Mouse (Mus musculus) thymus, postnatal 0 days (tissue): ENCODE data around the gene Flt3l. TPM values are rescaled to one million over a fixed set of nuclear protein-coding genes. Genes with fewer than 3 reads are reported as not detected.

ENCODE experiments used
- microRNA counts: library from miRNA; unstranded; fragments of <30 nt; microRNA quantifications from one replicate; lab custom pipeline; 2015
- microRNA-seq: library from miRNA; unstranded; fragments of <30 nt; microRNA quantifications from one replicate; pipeline ENCODE4, GENCODE M21; 2016; ENCODE audit warnings: borderline number of aligned reads
- polyA plus RNA-seq: library from polyadenylated mRNA; unstranded; fragments of >200 nt; fragmentation: Nextera tagmentation; extraction: Ambion mirVana; gene quantifications from 2 replicates; pipeline ENCODE4 v1.2.1, GENCODE M21; 2015

Flt3l gene
- polyA plus RNA-seq, 1 experiment from 2014 or later: 24.5 TPM

MicroRNAs encoded within 50 kb of the gene (microRNA counts, 519-probe panel; counts per million panel counts)
- 8,513 counts per million, percentile 98 among the panel's probes with 10 or more counts for microRNA mmu-miR-150 (lab: Ali Mortazavi, UCI)

Small RNA genes within 50 kb of the gene (microRNA-seq; reads per million reads assigned to microRNA genes)
- 2,109 reads per million, percentile 78 among the genes with 10 or more reads in this experiment for gene Mir150
- 91.1 reads per million, percentile 44 among the genes with 10 or more reads in this experiment for gene Mir5121
- not detected for gene Mir7055

Other genes with a start within 250 kb of the Flt3l start
- 59.0 and 60.0 TPM in 2 replicates for gene Med25, start 243.7 kb downstream of the Flt3l start, polyA plus RNA-seq
- gene Fuz, start 240.4 kb downstream of the Flt3l start, polyA plus RNA-seq: 13.2 and 13.8 TPM in 2 replicates
- gene Ap2a1, start 206.9 kb downstream of the Flt3l start, polyA plus RNA-seq: 34.5 and 37.5 TPM in 2 replicates
- gene Tsks, start 193.2 kb downstream of the Flt3l start, polyA plus RNA-seq: 0.23 and 0.25 TPM in 2 replicates
- gene Cpt1c, start 161.6 kb downstream of the Flt3l start, polyA plus RNA-seq: 1.2 and 2.0 TPM in 2 replicates
- gene Prmt1, start 149.9 kb downstream of the Flt3l start, polyA plus RNA-seq: 364 and 365 TPM in 2 replicates
- 138 and 145 TPM in 2 replicates for gene Irf3, start 138.8 kb downstream of the Flt3l start, polyA plus RNA-seq
- 66.6 and 68.8 TPM in 2 replicates for gene Bcl2l12, start 137.7 kb downstream of the Flt3l start, polyA plus RNA-seq
- gene Scaf1, start 120.1 kb downstream of the Flt3l start, polyA plus RNA-seq: 19.6 and 20.1 TPM in 2 replicates
- 35.8 and 37.0 TPM in 2 replicates for gene Rras, start 118.5 kb downstream of the Flt3l start, polyA plus RNA-seq
- gene Prr12, start 83.6 kb downstream of the Flt3l start, polyA plus RNA-seq: 7.6 and 9.0 TPM in 2 replicates
- gene Nosip, start 74.0 kb downstream of the Flt3l start, polyA plus RNA-seq: 84.4 and 86.3 TPM in 2 replicates
- gene Prrg2, start 73.8 kb downstream of the Flt3l start, polyA plus RNA-seq: 9.9 and 10.0 TPM in 2 replicates
- 41.4 and 41.8 TPM in 2 replicates for gene Rcn3, start 44.2 kb downstream of the Flt3l start, polyA plus RNA-seq
- gene Fcgrt, start 32.6 kb downstream of the Flt3l start, polyA plus RNA-seq: 42.6 and 47.6 TPM in 2 replicates
- gene Rps11, start 12.0 kb downstream of the Flt3l start, polyA plus RNA-seq: 2,260 and 2,287 TPM in 2 replicates
- gene Rpl13a, start 7.7 kb downstream of the Flt3l start, polyA plus RNA-seq: 2,581 and 2,590 TPM in 2 replicates
- 1.5 and 2.2 TPM in 2 replicates for gene Gm45713, start 201 bp downstream of the Flt3l start, polyA plus RNA-seq
- 88.2 and 93.1 TPM in 2 replicates for gene Pih1d1, start 17.9 kb upstream of the Flt3l start, polyA plus RNA-seq
- gene Aldh16a1, start 18.2 kb upstream of the Flt3l start, polyA plus RNA-seq: 41.6 and 43.3 TPM in 2 replicates
- 0.06 TPM in 1 of 2 replicates, not detected in the other for gene Slc17a7, start 27.5 kb upstream of the Flt3l start, polyA plus RNA-seq
- gene Gfy, start 43.1 kb upstream of the Flt3l start, polyA plus RNA-seq: not detected in 2 replicates
- not detected in 2 replicates for gene Pth2, start 44.6 kb upstream of the Flt3l start, polyA plus RNA-seq
- gene Ccdc155, start 68.5 kb upstream of the Flt3l start, polyA plus RNA-seq: 0.20 and 0.37 TPM in 2 replicates
- gene Dkkl1, start 75.7 kb upstream of the Flt3l start, polyA plus RNA-seq: 5.1 and 7.6 TPM in 2 replicates
- 4.8 and 5.1 TPM in 2 replicates for gene Tead2, start 79.3 kb upstream of the Flt3l start, polyA plus RNA-seq
- gene Cd37, start 102.7 kb upstream of the Flt3l start, polyA plus RNA-seq: 143 and 146 TPM in 2 replicates
- 0.17 TPM in 1 of 2 replicates, not detected in the other for gene Slc6a16, start 104.7 kb upstream of the Flt3l start, polyA plus RNA-seq
- gene Slc6a21, start 141.1 kb upstream of the Flt3l start, polyA plus RNA-seq: 0.08 TPM in 1 of 2 replicates, not detected in the other
- gene Trpm4, start 197.3 kb upstream of the Flt3l start, polyA plus RNA-seq: 4.9 and 5.2 TPM in 2 replicates
- gene Hrc, start 198.9 kb upstream of the Flt3l start, polyA plus RNA-seq: 0.08 and 0.09 TPM in 2 replicates
- gene Ppfia3, start 230.6 kb upstream of the Flt3l start, polyA plus RNA-seq: 0.27 and 0.49 TPM in 2 replicates
- gene Lin7b, start 234.2 kb upstream of the Flt3l start, polyA plus RNA-seq: 0.49 and 0.79 TPM in 2 replicates